Mouse (Mus musculus): Measurements from ENCODE around the gene 4930402F06Rik.

Gene 4930402F06Rik

GRCm38 (mm10) chr2:35337419-35337818 is 59.6 kb downstream of the 4930402F06Rik start:
- no peak for DNase-seq

- peak; percentile 100 for DNase-seq
Measured at GRCm38 (mm10) chr2:35336388-35337280, 60.3 kb downstream of the 4930402F06Rik start, which contains the start of gene Stom. Gene Stom, minus strand, starts transcription at chr2:35336976.

- no peak for DNase-seq
Measured at GRCm38 (mm10) chr2:35335620-35336019, 61.4 kb downstream of the 4930402F06Rik start.

DNA sequence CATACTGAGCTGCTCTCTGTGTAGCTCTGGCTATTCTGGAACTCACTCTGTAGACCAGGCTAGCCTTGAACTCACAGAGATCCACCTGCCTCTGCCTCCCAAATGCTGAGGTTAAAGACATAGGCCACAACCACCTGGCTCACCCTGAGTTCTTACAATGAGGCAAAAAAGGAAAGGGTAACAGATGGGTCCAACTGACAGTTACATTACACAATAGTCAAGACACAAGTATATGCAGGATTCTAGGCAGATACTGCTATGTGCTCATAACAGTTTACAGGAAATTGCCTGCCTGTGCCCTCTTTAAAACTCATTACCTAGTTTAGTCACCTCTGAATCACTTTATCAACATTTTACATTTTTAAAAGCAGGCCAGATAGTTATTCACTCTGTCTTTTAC is 63.3 kb downstream of the 4930402F06Rik start:
- no peak for DNase-seq

- no peak for DNase-seq
Measured at GRCm38 (mm10) chr2:35331205-35331604, 65.8 kb downstream of the 4930402F06Rik start.

- DNase-seq: peak; percentile 44
Measured at GRCm38 (mm10) chr2:35329061-35329460, 67.9 kb downstream of the 4930402F06Rik start.

- DNase-seq: no peak
Measured at GRCm38 (mm10) chr2:35328064-35328792, 68.7 kb downstream of the 4930402F06Rik start.

GRCm38 (mm10) chr2:35327583-35327982 is 69.4 kb downstream of the 4930402F06Rik start:
- peak; percentile 81 for DNase-seq

GRCm38 (mm10) chr2:35326931-35327330 is 70.0 kb downstream of the 4930402F06Rik start:
- no peak for DNase-seq

DNA sequence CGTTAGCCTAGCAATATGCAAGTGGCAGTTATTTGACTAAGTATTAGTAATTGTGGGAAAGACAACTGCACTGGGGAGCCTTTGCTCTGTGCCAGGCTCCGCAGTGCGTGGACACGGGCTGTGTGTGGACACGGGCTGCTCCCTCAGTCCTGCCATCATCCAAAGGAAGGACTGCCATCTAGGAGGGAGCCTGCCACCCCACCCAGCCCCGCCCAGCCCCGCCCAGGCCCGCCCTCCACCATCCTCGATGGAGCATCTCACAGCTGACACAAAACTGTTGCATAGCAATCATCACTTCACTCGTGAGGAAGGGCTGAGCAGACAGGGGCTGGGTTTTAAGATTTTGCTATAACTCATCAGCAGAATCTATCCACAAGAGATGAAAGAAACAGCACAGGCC is 71.0 kb downstream of the 4930402F06Rik start:
- peak; percentile 79 for DNase-seq

Measured in liver (tissue).